ENCODE assay signal across 8 mouse cellular contexts in genomic region chr16:44173966-44174530, GRCm38 (mm10). TPM values are rescaled to one million over a fixed set of nuclear protein-coding genes. Genes with fewer than 3 reads are reported as not detected.
DNase-seq lines count a peak whose midpoint lies in the region; ATAC-seq and TF ChIP-seq lines count a peak whose summit lies in the region.

No protein-coding gene starts in this region.

- no peak for TF ChIP-seq POLR2A in thymus, adult 2 months (IDR thresholded peaks at IDR 0.05; ENCODE audit: control insufficient read depth, extremely low read depth, insufficient read depth, low read length, poor library complexity)

- DNase-seq in cerebellum, adult 9-10 months, result peak; percentile 45
- DNase-seq in cerebellum, adult 11-12 months, result no peak
- DNase-seq in thymus, adult 2 months, result no peak
- no peak for DNase-seq in thymus, postnatal 10 days (ENCODE audit: low spot score in 2 of 2)
- no peak for DNase-seq in liver, embryonic 11.5 days (ENCODE audit: low spot score)
- no peak for DNase-seq in urinary bladder, postnatal 10 days (ENCODE audit: low spot score)

- peaks cover 5% of the 10 kb centered on the region for H3K4me1 ChIP-seq in thymus, adult 2 months (replicated peaks; ENCODE audit: control insufficient read depth, insufficient read depth, low read length)
- H3K4me1 ChIP-seq in liver, embryonic 11.5 days (replicated peaks; ENCODE audit: control insufficient read depth, insufficient read depth, low read length), result peaks cover 31% of the 10 kb centered on the region

- TF ChIP-seq CTCF in thymus, adult 2 months (IDR thresholded peaks at IDR 0.05; ENCODE audit: borderline replicate concordance, control insufficient read depth, extremely low read depth, insufficient read depth, low read length, poor library complexity), result no peak

- no peak overlapping the region for H3K27ac ChIP-seq in thymus, adult 2 months (ENCODE audit: control insufficient read depth, insufficient read depth, low read length)
- H3K27ac ChIP-seq in liver, embryonic 11.5 days (ENCODE audit: low read depth, low read length), result peak overlapping the region; percentile 97

- no peaks in the 10 kb centered on the region for H3K27me3 ChIP-seq in thymus, adult 2 months (ENCODE audit: control insufficient read depth, insufficient read depth, low read length)
- no peaks in the 10 kb centered on the region for H3K27me3 ChIP-seq in liver, embryonic 11.5 days (replicated peaks; ENCODE audit: control insufficient read depth, insufficient read depth, low read length)

- H3K4me3 ChIP-seq in thymus, adult 2 months (ENCODE audit: control insufficient read depth, insufficient read depth, low read length), result peak overlapping the region; percentile 56
- peak overlapping the region; percentile 95 for H3K4me3 ChIP-seq in liver, embryonic 11.5 days (ENCODE audit: low read depth, low read length)

- H3K9ac ChIP-seq in liver, embryonic 11.5 days (ENCODE audit: low read depth, low read length), result peak overlapping the region; percentile 97

- ATAC-seq in liver, embryonic 11.5 days (replicated peaks; ENCODE audit: low FRiP score), result no peak
- no peak for ATAC-seq in granulocyte monocyte progenitor cell, adult 5-6 weeks (replicated peaks; ENCODE audit: poor library complexity, severe bottlenecking)
- ATAC-seq in erythroid progenitor cell, adult 5-6 weeks (replicated peaks; ENCODE audit: low FRiP score, poor library complexity, severe bottlenecking), result no peak

- no peaks in the 10 kb centered on the region for H3K36me3 ChIP-seq in thymus, adult 2 months (ENCODE audit: control insufficient read depth, insufficient read depth, low read length)
- H3K36me3 ChIP-seq in liver, embryonic 11.5 days (ENCODE audit: control insufficient read depth, insufficient read depth, low read length), result 0 out of 2 replicates have a peak, but pooled peaks cover 4% of the 10 kb centered on the region

- peak overlapping the region; percentile 85 for H3K4me2 ChIP-seq in liver, embryonic 11.5 days

- no peaks in the 10 kb centered on the region for H3K9me3 ChIP-seq in liver, embryonic 11.5 days (ENCODE audit: control insufficient read depth, low read length)

- 20% methylated on average over 7 of the region's 7 CpGs for WGBS in thymus, adult 2 months
- WGBS in liver, embryonic 11.5 days, result 13% methylated on average over 7 of the region's 7 CpGs

RNA-seq across cellular contexts. Expression of gene Usf3, which starts 1.0 kb away (rescaled TPM):
- polyA plus RNA-seq in thymus, adult 2 months (2012; rRNA removed), result 12.7 and 13.6 TPM in 2 replicates
- 5.7 and 5.8 TPM in 2 replicates for polyA plus RNA-seq in liver, embryonic 11.5 days (2014; fragmentation: Nextera tagmentation; extraction: Ambion mirVana)
- total RNA-seq in granulocyte monocyte progenitor cell, adult 5-6 weeks (2014; fragmentation: Nextera tagmentation), result 19.0 and 21.3 TPM in 2 replicates
- 9.1 and 10.2 TPM in 2 replicates for total RNA-seq in granulocyte monocyte progenitor cell, adult 5-6 weeks (2017)
- total RNA-seq in erythroid progenitor cell, adult 5-6 weeks (2015; ENCODE audit: low replicate concordance), result 24.3 and 30.3 TPM in 2 replicates
- 13.1 and 16.0 TPM in 2 replicates for total RNA-seq in erythroid progenitor cell, adult 5-6 weeks (2017; ENCODE audit: low replicate concordance)

RNA-seq across cellular contexts. Expression of gene Naa50, which starts 34.4 kb away (rescaled TPM):
- polyA plus RNA-seq in thymus, adult 2 months (2012; rRNA removed), result 8.7 and 12.9 TPM in 2 replicates
- polyA plus RNA-seq in liver, embryonic 11.5 days (2014; fragmentation: Nextera tagmentation; extraction: Ambion mirVana), result 143 and 150 TPM in 2 replicates
- 91.4 and 104 TPM in 2 replicates for total RNA-seq in granulocyte monocyte progenitor cell, adult 5-6 weeks (2014; fragmentation: Nextera tagmentation)
- total RNA-seq in granulocyte monocyte progenitor cell, adult 5-6 weeks (2017), result 121 and 139 TPM in 2 replicates
- total RNA-seq in erythroid progenitor cell, adult 5-6 weeks (2015; ENCODE audit: low replicate concordance), result 34.0 and 35.0 TPM in 2 replicates
- total RNA-seq in erythroid progenitor cell, adult 5-6 weeks (2017; ENCODE audit: low replicate concordance), result 36.5 and 47.6 TPM in 2 replicates

RNA-seq across cellular contexts. Expression of gene Atp6v1a, which starts 34.5 kb away (rescaled TPM):
- 17.2 and 18.4 TPM in 2 replicates for polyA plus RNA-seq in thymus, adult 2 months (2012; rRNA removed)
- 49.7 and 53.8 TPM in 2 replicates for polyA plus RNA-seq in liver, embryonic 11.5 days (2014; fragmentation: Nextera tagmentation; extraction: Ambion mirVana)
- total RNA-seq in granulocyte monocyte progenitor cell, adult 5-6 weeks (2014; fragmentation: Nextera tagmentation), result 34.9 and 41.3 TPM in 2 replicates
- 66.0 and 90.2 TPM in 2 replicates for total RNA-seq in granulocyte monocyte progenitor cell, adult 5-6 weeks (2017)
- 13.0 TPM in 2 replicates for total RNA-seq in erythroid progenitor cell, adult 5-6 weeks (2015; ENCODE audit: low replicate concordance)
- 16.3 and 18.0 TPM in 2 replicates for total RNA-seq in erythroid progenitor cell, adult 5-6 weeks (2017; ENCODE audit: low replicate concordance)
